Mouse (Mus musculus): Measurements from ENCODE around the gene Adig.

- TF ChIP-seq CTCF (conservative IDR thresholded peaks at IDR 0.05; ENCODE audit: low read length) (no peak), NANOG (IDR thresholded peaks at IDR 0.05; ENCODE audit: borderline replicate concordance, low read length) (no peak), POU5F1 (IDR thresholded peaks at IDR 0.05; ENCODE audit: borderline replicate concordance, low read length) (no peak)
Measured at GRCm38 (mm10) chr2:158503226-158503625, 814 bp downstream of the Adig start.

Data from E14TG2a.4 (cell line).